Mouse (Mus musculus) midbrain, embryonic 10.5 days (tissue): Measurements from ENCODE around the gene Olfr667. TPM values are rescaled to one million over a fixed set of nuclear protein-coding genes. Genes with fewer than 3 reads are reported as not detected.
"Not testable (repeated sequence)": the region's sequence is repeated elsewhere in the genome, so short reads cannot be mapped to it uniquely, and the experiment has no call there.

Experiments
- DNase-seq: peaks from one replicate; pipeline ENCODE4 v3.0.0-alpha.2; 2017; ENCODE audit warnings: low spot score
- H3K27ac ChIP-seq: fragments of 300-500 bp; sonication (generic); replicated peaks from 2 replicates; pipeline ENCODE4 v1.5.1; 2016; ENCODE audit warnings: mild to moderate bottlenecking
- H3K27me3 ChIP-seq: fragments of 300-500 bp; sonication (generic); 2 replicates; pipeline ENCODE4 v1.6.1; 2016; ENCODE audit warnings: low read depth, mild to moderate bottlenecking; ENCODE audit not compliant: poor library complexity, severe bottlenecking
- H3K36me3 ChIP-seq: fragments of 300-500 bp; sonication (generic); 2 replicates; pipeline ENCODE4 v1.6.1; 2016; ENCODE audit warnings: mild to moderate bottlenecking, moderate library complexity
- H3K4me1 ChIP-seq: fragments of 300-500 bp; sonication (generic); 2 replicates; pipeline ENCODE4 v1.6.1; 2016
- H3K4me3 ChIP-seq: fragments of 300-500 bp; sonication (generic); 2 replicates; pipeline ENCODE4 v1.5.1; 2016; ENCODE audit warnings: mild to moderate bottlenecking, moderate library complexity
- H3K9me3 ChIP-seq: fragments of 300-500 bp; sonication (generic); replicated peaks from 2 replicates; pipeline ENCODE4 v1.6.1; 2016; ENCODE audit warnings: mild to moderate bottlenecking
- WGBS: fragments of 180-500 bp; shearing (Covaris S2); methylation state at CpG from one replicate; pipeline ENCODE4 v1.1.7; 2016; 5-methylcytosine and 5-hydroxymethylcytosine counted together
- polyA plus RNA-seq: library from polyadenylated mRNA; unstranded; fragments of >200 nt; fragmentation: Nextera tagmentation; extraction: Ambion mirVana; gene quantifications from 2 replicates; pipeline ENCODE4 v1.2.1, GENCODE M21; 2016

Olfr667 gene
- polyA plus RNA-seq = not detected in 2 replicates

DNA sequence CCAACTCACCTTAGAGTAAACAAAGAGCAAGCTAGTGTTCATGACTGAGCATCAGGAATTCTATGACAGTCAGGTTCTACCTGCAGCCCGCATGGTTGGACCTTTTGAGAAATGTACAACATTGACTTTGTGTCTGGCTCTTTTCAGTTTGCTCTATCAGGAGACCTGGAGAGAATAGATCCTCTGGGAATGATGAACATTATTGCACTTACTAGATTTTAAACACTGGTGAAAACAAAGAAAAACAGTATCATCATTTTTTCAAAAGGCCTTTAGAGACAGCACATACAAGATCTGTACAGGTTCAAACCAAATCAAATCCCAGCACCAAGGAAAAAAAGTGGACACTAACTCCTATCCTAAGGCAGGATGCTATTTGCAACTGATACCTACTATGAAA is at the start of gene Olfr667:
TSS of gene Olfr667 (minus strand) at position 101 of the 400 bp plus-strand sequence.
- H3K27ac ChIP-seq = no peak within 1 kb of the TSS
- no peaks in the 10 kb centered on the region for H3K27me3 ChIP-seq
- no peak within 1 kb of the TSS for H3K4me3 ChIP-seq
- no peaks in the 10 kb centered on the region for H3K4me1 ChIP-seq
- 93% methylated on average over 1 of the region's 1 CpGs for WGBS
- no peaks in the 10 kb centered on the region for H3K36me3 ChIP-seq
- H3K9me3 ChIP-seq = no peaks in the 10 kb centered on the region
- no peak for DNase-seq

DNA sequence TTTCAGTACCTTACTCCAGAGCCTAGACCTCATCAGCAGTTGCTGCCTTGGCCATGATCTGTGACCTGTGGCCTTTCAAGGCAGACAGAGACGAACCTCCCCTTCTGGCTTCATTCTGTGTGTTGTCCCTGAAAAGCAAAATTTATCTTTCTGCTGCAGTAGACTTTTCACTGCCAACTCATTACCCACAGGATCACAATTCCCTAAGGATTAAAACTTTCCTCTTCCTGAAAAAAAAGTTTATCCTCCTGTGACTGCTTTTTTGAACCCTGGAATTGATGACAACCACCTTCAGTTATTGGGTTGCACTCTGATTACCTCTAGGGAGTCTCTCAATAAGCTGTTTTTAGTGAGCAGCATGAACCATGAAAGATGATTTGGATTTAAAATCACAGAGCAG is 41.2 kb upstream of the Olfr667 start, which contains the start of gene Olfr670:
TSS of gene Olfr670 (minus strand) at position 101 of the 400 bp plus-strand sequence.
- DNase-seq = no peak
- no peaks in the 10 kb centered on the region for H3K36me3 ChIP-seq
- 0 out of 2 replicates have a peak, but pooled peaks cover 4% of the 10 kb centered on the region for H3K9me3 ChIP-seq
- 71% methylated on average over 1 of the region's 1 CpGs for WGBS
- H3K27me3 ChIP-seq = no peaks in the 10 kb centered on the region
- H3K4me3 ChIP-seq = no peak within 1 kb of the TSS
- no peak within 1 kb of the TSS for H3K27ac ChIP-seq
- H3K4me1 ChIP-seq = no peaks in the 10 kb centered on the region

DNA sequence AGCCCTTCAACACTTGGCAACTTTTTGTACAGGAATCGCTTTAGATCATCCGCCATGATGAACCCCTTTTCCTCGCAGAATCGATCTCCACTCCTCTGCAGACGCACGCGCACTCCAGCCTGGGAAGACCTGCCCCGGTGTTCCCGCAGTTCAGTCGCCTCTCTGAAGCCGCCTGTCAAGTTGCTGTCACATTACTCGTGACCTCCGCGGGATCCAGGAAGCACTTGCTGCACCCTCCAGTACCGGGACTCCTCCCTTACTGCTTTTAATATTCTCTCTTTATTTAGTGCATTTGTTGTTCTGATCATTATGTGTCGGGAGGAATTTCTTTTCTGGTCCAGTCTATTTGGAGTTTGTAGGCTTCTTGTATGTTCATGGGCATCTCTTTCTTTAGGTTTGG is 29.0 kb upstream of the Olfr667 start:
- not testable (repeated sequence) for H3K27ac ChIP-seq, DNase-seq, H3K4me1 ChIP-seq, H3K9me3 ChIP-seq, H3K36me3 ChIP-seq, H3K4me3 ChIP-seq, H3K27me3 ChIP-seq
- 95% methylated on average over 16 of the region's 16 CpGs for WGBS

DNA sequence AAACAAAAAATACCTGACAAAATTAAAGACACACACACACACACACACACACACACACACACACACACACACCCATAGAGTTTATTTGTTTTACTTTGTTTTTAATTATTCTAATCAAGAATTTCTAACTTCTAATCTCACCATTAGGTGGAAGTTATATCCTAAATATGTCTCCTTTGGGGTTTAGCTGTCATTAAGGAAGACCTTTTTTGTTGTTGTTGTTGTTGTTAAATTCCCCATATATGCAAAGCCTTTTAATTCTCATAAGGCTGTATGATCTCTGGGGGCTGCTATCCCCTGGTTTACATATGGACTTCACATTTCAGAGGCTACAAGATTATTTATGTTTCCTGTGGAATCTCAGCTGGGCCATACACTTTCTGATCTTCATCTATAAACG is 12.7 kb upstream of the Olfr667 start, which contains the start of gene Olfr669:
TSS of gene Olfr669 (plus strand) at position 301 of the 400 bp plus-strand sequence.
- no peak within 1 kb of the TSS for H3K27ac ChIP-seq
- DNase-seq = no peak
- H3K9me3 ChIP-seq = no peaks in the 10 kb centered on the region
- WGBS = 84% methylated on average over 1 of the region's 1 CpGs
- H3K36me3 ChIP-seq = no peaks in the 10 kb centered on the region
- H3K27me3 ChIP-seq = no peaks in the 10 kb centered on the region
- no peaks in the 10 kb centered on the region for H3K4me1 ChIP-seq
- H3K4me3 ChIP-seq = no peak within 1 kb of the TSS

DNA sequence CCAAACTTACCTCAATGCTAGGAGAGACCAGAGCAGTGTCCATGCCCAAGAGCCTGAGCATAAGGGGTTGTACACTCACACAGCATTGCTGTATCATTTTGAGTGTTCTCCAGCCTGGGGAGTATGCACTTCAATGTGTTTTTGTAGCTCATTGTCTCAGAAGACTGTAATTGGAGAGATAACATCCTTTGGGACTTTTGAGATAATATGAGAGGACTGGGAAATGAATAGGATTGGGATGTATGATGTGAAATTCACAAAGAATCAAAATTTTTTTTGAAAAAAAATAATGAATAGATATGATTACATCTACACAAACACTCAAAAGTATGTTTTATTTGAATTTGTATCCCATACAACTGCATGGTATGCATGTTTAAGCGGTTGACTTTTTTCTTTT is 6.7 kb upstream of the Olfr667 start, which contains the start of gene Olfr668:
TSS of gene Olfr668 (minus strand) at position 101 of the 400 bp plus-strand sequence.
- no peaks in the 10 kb centered on the region for H3K36me3 ChIP-seq
- 80% methylated on average over 1 of the region's 1 CpGs for WGBS
- H3K4me1 ChIP-seq = no peaks in the 10 kb centered on the region
- DNase-seq = no peak
- no peak within 1 kb of the TSS for H3K4me3 ChIP-seq
- no peaks in the 10 kb centered on the region for H3K9me3 ChIP-seq
- no peaks in the 10 kb centered on the region for H3K27me3 ChIP-seq
- no peak within 1 kb of the TSS for H3K27ac ChIP-seq

DNA sequence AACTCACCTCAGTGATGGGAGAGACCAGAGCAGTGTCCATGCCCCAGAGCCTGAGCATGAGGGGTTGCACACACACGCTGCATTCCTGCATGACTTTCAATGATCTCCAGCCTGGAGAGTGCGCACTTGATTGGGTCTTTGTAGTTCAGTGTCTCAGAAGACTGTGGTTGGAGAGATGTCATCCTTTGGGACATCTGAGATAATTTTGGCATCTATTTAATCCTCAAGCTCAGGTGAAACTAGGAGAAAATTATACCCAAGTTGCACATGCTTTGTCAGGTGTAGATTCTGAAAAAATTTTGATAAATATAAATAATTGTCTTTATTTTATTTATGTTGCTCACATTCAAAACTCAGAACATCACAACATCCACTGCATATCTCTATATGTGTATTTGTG is 25.4 kb downstream of the Olfr667 start, which contains the start of gene Olfr666:
TSS of gene Olfr666 (minus strand) at position 101 of the 400 bp plus-strand sequence.
- no peaks in the 10 kb centered on the region for H3K27me3 ChIP-seq
- DNase-seq = no peak
- no peaks in the 10 kb centered on the region for H3K36me3 ChIP-seq
- H3K4me3 ChIP-seq = no peak within 1 kb of the TSS
- H3K9me3 ChIP-seq = no peaks in the 10 kb centered on the region
- no peak within 1 kb of the TSS for H3K27ac ChIP-seq
- WGBS = 92% methylated on average over 2 of the region's 2 CpGs
- no peaks in the 10 kb centered on the region for H3K4me1 ChIP-seq

DNA sequence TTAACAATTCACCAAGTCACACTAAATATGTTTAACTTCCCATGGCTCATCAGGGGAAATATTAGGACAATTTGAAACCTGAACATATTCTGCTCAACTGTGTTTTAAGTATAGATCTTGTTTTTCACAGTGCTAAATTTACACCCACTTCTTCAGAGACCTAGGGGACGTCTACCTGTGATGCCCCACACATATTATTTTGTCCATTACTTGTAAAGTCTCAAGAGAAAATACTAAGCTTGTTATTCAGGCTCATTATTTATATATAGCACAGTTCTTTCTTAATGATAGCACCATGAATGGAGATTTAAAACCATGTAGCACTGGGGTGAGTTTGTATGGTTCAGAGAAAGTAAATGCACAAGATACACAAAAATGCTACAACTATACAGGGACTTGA is 43.6 kb downstream of the Olfr667 start, which contains the start of gene Olfr665:
TSS of gene Olfr665 (plus strand) at position 301 of the 400 bp plus-strand sequence.
- H3K4me1 ChIP-seq = no peaks in the 10 kb centered on the region
- no peak within 1 kb of the TSS for H3K4me3 ChIP-seq
- no peaks in the 10 kb centered on the region for H3K36me3 ChIP-seq
- no peaks in the 10 kb centered on the region for H3K9me3 ChIP-seq
- WGBS = 70% methylated on average over 1 of the region's 1 CpGs
- H3K27ac ChIP-seq = no peak within 1 kb of the TSS
- H3K27me3 ChIP-seq = no peaks in the 10 kb centered on the region
- no peak for DNase-seq

Other genes starting within 250 kb of the Olfr667 start
- not detected in 2 replicates for gene Olfr661, start 235.0 kb downstream of the Olfr667 start, polyA plus RNA-seq
- not detected in 2 replicates for gene Usp17le, start 144.0 kb downstream of the Olfr667 start, polyA plus RNA-seq
- not detected in 2 replicates for gene Usp17lb, start 78.9 kb downstream of the Olfr667 start, polyA plus RNA-seq
- not detected in 2 replicates for gene Usp17la, start 64.5 kb downstream of the Olfr667 start, polyA plus RNA-seq
- gene Olfr665, start 43.5 kb downstream of the Olfr667 start, polyA plus RNA-seq = not detected in 2 replicates
- not detected in 2 replicates for gene Olfr666, start 25.5 kb downstream of the Olfr667 start, polyA plus RNA-seq
- not detected in 2 replicates for gene Olfr668, start 6.6 kb upstream of the Olfr667 start, polyA plus RNA-seq
- gene Olfr669, start 12.8 kb upstream of the Olfr667 start, polyA plus RNA-seq = not detected in 2 replicates
- gene Olfr670, start 41.1 kb upstream of the Olfr667 start, polyA plus RNA-seq = not detected in 2 replicates
- not detected in 2 replicates for gene Olfr671, start 57.6 kb upstream of the Olfr667 start, polyA plus RNA-seq
- gene Olfr672, start 80.5 kb upstream of the Olfr667 start, polyA plus RNA-seq = not detected in 2 replicates
- not detected in 2 replicates for gene Olfr675, start 107.0 kb upstream of the Olfr667 start, polyA plus RNA-seq
- not detected in 2 replicates for gene Olfr676, start 111.2 kb upstream of the Olfr667 start, polyA plus RNA-seq
- not detected in 2 replicates for gene Olfr677, start 129.9 kb upstream of the Olfr667 start, polyA plus RNA-seq
- gene Olfr678, start 143.0 kb upstream of the Olfr667 start, polyA plus RNA-seq = not detected in 2 replicates
- not detected in 2 replicates for gene Olfr679, start 159.7 kb upstream of the Olfr667 start, polyA plus RNA-seq
- gene Olfr680-ps1, start 171.3 kb upstream of the Olfr667 start, polyA plus RNA-seq = not detected in 2 replicates
- gene Olfr681, start 195.4 kb upstream of the Olfr667 start, polyA plus RNA-seq = not detected in 2 replicates
- not detected in 2 replicates for gene Olfr683, start 225.5 kb upstream of the Olfr667 start, polyA plus RNA-seq
- gene Olfr684, start 242.2 kb upstream of the Olfr667 start, polyA plus RNA-seq = not detected in 2 replicates